Mouse (Mus musculus): ENCODE measurements at regions not wholly inside any gene's neighbourhood (a gene's known extent, or its start where the extent isn't known, plus 50 kb on each side); places are given as distances from the start of the nearest gene placed in this dataset.

DNA sequence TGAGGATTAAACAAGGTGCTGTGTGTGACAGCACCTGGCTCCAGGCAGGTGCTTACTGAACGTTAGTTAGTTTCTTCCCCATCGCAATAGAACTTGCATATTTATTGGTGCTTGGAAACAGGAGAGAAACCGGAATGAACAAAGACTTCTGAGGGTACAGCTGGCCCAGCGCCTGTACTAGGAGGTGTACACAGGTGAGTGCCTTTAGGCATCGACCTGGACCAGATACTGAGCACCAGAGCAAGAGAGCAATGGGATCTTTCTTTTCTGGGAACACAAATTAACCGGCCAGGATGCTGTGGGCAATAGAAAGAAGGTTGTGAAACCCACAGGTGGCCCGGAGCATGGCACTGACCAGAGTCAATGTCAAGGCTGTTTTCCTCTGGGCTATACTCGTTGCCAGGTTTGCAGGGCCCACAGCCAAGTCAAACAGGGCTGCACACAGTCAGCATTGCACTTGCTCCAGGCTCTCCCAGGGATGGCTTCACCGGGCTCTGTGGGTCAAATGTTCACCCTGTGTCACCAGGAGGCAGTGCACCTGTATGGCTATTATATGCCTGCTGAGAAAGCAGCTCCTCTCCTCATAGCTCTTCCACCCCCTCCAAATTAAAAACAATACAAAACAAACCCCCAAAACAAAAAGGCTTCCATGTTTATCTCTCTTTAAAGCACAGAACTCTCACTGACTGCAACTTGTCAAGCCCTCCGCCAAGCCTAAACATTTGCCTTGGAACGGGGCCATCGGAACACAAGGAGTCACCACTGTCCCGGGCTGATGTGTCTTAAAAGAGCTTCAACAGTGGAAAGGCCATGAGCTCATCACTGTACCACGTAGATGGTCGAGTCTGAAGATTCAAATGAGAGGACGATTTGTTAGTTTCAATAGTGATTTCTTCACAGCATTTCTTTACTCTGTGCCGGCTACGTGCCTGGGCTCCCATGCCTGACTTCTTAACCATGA lies 629.1 kb downstream of the Rnf144a start:
- DNase-seq (ENCODE audit: low spot score in 2 of 2), result no peak

DNA sequence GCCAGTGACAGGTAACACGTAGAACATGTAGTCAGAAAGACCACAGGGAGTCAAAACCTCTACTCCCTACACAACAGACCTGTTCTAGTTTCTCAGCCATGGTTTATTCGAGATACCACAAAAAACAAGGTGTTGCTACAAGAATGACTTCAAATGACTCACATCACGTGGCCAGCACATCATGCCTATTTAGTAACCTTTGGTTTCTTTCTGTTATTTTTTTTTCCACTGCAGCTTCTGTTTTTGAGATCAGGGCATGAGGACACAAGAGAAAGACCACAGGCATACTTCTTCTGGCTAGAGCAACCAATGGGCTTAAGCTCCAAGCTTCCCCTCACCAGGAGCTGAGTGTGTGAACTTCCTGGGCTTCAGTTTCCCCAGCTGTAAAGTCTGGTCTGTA lies 630.7 kb downstream of the Rnf144a start:
- no peak for DNase-seq (ENCODE audit: low spot score in 2 of 2)

DNA sequence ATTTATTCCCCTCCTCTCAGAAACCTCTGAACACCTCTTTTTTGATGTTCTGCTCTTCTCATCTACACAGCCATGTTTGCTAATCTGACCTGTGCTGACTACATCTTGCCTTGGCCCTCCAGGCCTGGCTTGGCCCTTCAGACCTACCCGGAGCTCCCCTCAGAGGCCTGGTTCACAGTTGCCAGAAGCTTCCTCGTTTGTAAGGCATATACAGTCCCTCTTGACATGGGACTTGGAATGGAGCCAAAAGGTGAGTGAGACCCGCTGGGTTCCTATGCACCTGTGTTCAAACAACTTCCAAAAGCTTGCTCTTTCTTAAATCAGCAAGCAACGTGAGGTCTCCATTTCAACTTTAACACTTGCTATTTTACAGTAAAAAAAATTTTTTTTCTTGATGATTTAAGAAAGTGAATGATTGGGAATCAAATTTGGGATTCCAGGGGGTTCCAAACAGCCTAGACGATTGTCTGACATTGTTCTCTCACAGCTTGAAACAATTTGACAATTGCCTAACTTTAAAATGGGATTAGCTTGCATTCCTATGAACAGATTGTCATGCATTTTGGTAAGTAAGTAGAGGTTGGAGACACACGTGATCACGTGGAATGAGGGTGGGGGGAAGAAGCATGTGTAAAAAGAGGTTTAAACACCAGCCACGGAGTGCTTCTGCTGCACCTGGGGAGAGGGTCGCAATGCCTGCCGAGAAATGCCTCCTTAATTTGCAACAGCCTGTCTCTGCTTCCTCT lies 631.9 kb downstream of the Rnf144a start:
- no peak for DNase-seq (ENCODE audit: low spot score in 2 of 2)

DNA sequence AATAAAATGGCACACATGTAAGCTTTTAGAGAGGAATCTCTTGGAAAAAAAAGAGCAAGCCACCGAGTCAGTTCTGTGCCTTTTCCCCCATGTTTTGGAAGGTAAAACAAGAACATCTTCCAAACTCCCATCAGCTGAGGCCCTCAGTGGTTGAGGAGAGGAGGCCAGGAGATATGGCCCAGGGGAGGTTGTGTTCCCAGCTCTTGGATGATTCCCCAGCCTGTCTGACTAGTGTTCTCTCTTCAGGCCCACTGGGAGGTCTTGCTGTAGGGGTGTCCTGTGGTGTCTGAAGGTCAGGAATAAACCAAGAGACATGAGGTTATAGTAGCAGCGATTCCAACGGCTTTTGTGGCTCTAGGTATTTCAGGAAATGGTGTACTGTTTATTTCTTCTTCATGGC lies 643.2 kb downstream of the Rnf144a start:
- DNase-seq (ENCODE audit: low spot score in 2 of 2), result no peak

DNA sequence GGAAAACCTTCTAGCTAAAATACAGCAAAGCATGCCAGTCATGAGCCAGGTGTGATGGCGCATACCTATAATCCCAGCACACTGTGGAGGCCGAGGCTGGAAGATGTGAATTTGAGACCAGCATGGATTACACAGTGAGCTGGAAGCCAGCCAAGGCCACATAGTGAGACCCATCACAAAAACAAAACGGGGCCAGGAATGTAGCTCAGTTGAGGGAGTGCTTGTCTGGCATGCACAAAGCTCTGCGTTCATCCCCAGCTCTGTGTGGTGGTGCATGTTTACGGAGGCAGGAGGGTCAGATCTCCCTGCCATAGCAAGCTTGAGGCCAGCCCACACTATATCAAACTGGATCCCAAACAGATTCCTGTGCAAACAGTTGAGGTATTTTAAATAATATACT lies 646.4 kb downstream of the Rnf144a start:
- DNase-seq (ENCODE audit: low spot score in 2 of 2), result no peak

DNA sequence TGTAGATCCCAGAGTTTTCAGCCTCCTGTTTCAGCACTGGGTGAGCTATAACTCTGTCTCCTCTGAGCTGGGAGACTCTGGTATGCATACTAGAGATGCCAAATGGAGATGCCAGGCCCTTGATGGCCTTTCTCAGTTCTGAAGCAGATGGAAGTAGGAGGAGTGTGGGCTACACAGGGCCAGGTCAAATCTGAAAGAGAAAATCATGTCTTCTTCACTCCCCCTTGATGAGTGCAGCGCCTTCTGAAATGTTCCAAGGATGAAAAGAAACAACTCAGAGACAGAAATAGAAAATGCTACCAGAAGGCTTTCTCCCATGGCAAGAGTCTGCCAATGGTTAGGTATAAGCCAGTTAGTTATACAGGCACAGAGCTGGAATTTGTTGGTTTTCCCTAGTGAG lies 652.0 kb downstream of the Rnf144a start:
- no peak for DNase-seq (ENCODE audit: low spot score in 2 of 2)

DNA sequence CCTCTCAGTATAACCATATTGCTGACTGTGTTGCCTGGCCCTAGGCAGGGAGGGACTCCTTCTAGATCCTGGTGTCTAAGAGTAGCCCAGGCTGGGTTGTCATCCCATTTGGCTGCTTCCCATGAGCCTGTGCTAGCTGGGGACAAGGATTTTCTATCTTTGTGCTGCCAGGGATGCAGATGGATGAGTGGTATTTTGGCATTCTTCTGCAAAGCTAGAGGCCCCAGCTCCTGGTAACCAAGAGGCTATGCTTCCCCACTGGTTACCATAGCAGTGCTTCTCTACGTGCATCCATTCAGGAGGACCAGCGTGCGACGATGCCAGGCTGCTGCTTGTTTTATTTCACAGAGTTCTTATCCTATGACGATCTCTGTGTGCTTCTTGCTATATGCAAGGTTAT lies 658.0 kb downstream of the Rnf144a start:
- DNase-seq (ENCODE audit: low spot score in 2 of 2), result no peak

DNA sequence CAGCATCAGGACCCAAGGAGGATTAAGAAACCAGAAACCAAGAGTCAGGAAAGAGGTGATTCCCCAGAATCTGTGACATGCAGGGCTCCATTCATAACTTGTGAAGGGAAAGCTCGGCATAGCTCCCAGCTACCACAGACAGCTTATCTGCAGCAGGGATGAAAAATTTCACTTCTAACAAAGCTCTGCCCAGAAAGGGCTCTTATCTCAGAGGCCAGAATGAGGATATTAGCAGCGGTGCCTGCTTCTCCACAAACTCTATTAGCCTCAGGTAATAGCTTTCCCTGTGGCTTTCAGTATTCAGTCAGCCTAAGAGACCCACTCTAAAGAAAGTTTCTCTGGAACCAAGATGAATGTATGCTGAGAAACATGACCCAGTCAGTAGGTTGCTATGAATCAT lies 636.9 kb upstream of the Id2 start:
- no peak for DNase-seq (ENCODE audit: low spot score in 2 of 2)

DNA sequence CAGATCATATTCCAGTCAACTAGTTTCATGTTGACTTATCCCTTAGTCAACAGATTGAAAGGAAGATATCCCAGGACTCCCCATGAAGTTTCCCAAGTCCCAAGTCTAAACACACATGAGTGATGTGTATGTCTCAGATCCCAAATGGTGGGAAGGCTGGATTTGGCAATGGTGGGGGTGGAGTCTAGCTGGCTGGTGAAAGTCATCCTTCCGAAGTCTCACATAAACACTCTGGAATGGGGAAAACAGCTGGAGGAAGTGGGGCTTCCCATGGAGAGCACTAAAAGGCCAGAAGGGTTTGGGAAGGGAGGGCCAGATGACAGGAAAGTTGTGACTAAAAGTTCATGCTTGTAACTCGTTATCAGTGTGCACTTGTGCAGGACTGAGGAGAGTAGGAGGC lies 628.8 kb upstream of the Id2 start:
- no peak for DNase-seq (ENCODE audit: low spot score in 2 of 2)

DNA sequence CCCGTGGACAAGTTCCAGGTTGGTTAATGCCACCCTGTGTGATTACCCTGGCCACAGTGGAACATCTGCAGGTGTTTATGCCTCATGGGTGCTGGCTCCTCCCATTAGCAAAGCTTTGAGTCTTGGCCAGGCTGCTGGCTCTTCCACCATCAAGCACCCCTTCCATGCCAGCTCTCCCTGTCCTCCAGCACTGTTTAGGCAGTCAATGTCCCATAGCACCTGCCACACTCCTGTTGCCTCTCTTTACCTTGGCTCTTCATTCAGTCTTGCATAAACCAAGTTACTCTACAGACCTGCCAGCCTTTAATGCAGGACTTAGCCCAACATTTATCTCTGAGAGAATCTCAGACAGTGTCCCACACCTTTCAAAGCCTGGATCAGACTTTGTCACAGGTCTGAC lies 614.2 kb upstream of the Id2 start:
- no peak for DNase-seq (ENCODE audit: low spot score in 2 of 2)

DNA sequence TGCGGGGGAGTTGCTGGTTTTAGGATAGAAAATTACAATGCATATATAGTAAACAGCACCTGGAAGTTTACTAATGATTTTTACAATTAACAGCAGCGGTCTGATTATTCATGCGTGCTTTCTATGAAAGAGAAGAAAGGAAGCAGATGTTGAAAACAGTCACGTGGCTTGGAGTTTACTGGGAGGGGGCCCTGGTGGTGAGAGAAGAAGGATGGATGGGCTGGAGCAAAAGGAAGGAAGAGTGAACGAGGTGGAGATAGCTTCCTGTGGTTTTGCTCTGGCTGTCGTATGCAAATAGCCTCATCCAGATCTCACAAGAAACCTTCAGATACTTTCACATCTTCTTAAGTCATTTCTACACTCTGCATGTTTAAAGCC lies 606.1 kb upstream of the Id2 start:
- DNase-seq (ENCODE audit: low spot score in 2 of 2), result no peak

DNA sequence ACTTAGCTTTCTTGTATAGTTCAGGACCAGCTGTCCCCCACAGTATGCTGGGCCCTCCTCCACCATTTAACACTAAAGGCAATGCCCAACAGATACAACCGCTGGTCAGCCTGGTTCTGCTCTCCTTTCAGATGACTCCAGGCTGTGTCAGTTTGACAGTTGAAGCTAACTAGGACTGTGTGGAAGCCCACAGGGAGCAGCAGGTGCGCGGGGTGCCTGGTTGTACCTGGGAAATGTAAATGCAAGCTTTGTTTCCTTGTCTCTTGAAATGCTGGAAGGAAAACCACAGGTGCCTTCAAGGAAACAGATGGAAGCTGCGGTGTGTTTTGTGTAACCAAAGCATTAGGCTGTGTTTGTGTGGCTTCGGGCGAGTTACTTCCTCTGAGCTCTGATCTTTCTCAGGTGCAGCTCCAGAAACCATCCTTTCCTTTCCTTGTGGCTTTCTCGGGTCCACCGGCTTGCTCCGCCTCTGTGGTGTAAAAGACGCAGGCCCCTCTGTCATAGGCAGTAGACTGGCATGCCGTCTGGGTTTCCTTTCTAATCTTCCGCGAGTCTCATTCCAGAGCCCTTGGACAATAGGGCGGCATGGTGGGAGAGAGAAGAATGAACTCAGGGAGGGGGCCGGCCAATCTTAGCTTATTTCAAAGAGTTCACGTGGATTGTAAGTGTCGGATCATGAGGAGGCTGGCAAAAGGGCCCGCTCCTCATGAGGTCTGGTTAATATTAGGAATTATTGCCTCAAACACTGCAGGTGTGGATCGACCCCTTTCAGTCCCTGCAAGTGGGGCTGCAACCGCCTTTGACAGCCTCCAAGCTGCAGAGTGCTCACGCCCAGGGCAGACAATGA lies 605.5 kb upstream of the Id2 start:
- no peak for DNase-seq (ENCODE audit: low spot score in 2 of 2)

DNA sequence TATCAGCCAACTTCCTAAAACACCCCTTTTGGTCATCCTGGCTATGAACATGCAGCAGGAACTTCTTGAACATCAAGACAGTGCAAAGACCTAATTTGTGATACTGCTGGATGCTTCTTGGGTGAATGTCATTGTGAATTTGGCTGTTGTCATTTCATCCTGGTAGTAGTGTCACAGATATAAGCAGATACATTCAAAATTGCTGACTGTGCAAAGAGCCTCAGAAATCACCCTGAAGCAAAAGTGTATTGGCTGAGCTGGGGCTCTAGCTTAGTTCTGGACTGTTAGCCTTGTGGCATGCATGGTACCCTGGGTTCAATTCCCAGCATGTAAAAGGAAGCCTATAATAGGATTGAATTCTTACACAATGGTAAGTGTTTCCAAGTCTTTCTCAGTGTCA lies 590.1 kb upstream of the Id2 start:
- DNase-seq (ENCODE audit: low spot score in 2 of 2), result no peak

DNA sequence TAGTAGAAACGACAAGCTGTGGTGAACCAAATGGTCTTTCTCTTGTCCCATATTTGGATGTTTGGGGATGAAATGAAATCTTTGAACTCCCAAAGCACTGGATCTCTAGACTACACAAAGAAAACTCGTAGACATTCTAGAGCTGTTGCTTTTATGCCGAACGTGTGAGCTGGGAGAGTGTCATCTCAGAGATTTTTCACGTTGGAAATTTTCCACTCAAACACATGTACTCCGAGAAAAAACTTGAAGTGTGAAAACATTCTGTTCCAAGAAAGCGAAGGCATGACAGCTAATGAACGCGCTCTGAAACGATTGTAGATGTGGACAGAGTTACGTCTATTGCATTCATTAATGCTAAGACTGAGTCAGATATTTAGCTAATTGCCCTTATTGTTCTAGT lies 579.7 kb upstream of the Id2 start:
- DNase-seq (ENCODE audit: low spot score in 2 of 2), result no peak

DNA sequence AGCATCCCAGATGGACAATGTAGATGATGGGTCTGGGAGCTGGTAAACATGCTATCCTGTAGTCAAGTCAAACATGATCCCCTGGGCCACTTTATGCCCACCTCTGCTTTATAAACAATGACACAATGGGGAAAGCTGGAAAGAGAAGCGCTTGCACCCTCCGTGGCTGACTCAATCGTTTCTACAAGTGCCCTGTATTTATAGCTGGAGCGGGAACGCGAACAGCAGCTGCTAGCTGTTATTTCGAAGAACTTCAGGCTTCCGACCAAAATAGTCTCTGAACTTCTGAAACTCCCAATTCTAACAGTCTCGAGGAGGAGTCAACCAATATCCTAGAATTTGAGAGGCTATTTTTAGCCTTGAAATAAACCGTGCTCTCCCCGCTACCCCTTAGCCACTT lies 571.4 kb upstream of the Id2 start:
- DNase-seq (ENCODE audit: low spot score in 2 of 2), result no peak

DNA sequence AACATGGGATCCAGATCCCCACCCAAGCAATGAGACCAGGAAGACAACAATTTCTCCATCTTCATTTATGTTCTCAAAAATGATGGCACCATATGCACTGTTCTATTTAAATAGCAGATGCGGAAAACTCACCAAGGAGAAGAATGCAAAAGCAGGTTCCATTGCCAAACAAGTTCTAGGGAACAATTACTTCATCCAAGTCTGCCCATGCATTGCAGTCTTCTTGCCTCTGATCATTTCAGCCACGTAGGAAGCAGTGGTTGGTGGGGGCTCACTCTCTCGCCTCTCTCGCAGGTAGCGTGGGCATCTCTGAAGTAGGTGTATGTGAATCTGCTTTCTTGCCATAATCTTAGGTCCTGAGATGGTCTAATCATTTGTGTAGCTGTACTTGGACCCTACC lies 557.5 kb upstream of the Id2 start:
- no peak for DNase-seq (ENCODE audit: low spot score in 2 of 2)

DNA sequence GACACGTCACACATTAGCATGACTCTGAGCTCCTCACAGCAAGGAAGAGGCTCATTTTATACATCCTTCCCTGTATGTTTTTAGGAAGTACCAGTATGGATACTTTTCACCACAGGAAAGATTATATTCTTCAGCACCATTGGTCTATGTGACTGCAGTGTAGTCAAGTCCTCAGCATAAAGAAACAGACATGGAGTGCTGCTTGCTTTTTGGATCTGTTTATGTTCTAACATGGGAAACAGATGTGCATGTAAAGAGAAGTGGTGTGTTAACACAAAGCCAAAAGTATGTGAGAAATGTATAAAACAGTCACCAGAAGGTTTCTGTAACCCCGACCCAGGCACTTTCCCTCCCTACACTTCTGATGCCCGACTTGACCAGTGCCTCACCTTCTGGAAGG lies 553.3 kb upstream of the Id2 start:
- DNase-seq (ENCODE audit: low spot score in 2 of 2), result no peak

DNA sequence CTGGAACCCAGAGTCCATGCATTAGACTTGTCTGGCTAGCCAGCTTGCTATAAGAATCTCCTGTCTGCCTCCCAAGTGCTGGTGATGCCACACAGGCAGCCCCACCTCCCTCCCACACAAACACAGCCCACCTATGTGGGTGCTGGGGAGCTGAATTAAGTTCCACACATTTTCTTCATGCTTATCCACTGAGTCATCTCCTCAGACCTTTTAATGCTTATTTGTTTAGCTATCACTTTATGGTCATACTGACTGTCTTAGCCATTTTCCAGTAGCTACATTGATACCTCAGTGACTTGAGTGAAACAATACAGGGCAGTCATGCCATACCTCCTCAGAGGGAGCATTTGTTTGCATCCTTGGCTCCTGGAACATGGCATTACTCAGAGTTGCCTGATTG lies 531.1 kb upstream of the Id2 start:
- no peak for DNase-seq (ENCODE audit: low spot score in 2 of 2)

DNA sequence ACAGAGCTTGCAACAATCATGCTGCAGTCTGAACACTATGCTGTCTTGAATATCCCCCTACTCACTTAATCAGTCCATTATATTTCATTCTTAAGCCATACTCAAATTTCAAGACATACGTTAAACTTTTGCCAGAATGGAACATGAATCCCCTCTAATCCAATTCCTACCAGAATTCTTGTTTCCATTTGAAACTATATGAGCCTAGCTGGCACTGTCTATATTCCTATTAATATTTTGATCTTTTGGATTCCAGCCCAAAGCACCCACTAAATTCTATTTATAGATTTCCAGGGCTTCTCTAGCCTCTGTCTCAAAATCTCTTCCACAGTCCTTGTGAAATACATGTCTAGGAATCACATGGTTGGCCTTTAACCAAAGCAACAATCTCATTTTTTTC lies 528.9 kb upstream of the Id2 start:
- DNase-seq (ENCODE audit: low spot score in 2 of 2), result no peak

DNA sequence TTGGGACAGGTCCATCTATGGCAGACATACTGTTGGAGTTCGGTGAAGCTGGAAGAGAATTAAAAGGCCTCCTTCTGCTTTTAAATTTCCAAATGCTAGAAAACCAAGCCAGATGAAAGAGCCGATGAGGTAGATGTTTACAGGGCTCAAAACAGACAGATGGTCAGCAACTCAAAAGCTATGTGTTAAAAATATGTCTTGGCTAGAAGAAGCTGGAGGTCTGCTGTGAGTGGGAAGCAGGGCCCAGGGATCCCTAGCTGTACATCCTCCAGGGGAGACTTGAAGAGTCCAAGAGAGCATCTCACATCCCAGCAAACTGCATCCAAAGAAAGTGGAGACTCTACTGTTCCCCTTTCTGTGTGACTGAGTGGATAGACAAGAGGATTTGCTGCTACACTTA lies 526.5 kb upstream of the Id2 start:
- DNase-seq (ENCODE audit: low spot score in 2 of 2), result no peak

DNA sequence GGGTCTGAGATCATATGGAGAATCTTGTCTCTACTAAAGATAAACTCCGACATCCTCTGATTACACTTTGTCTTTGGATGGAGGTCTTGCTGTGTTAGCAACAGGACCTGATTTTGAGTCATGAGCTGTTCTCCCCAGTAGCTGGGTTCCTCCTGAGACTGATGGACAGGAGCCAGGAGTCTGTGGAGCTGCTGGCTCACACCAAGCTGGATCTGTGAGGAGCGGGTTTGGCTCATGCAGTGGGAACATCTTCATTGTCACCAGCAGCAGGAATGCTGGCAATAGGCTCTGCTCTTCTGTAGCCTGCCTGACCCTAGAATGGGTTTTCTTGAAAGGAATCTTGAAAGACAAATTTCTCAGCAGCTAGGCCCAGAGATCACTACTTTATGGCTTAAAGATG lies 524.2 kb upstream of the Id2 start:
- no peak for DNase-seq (ENCODE audit: low spot score in 2 of 2)

DNA sequence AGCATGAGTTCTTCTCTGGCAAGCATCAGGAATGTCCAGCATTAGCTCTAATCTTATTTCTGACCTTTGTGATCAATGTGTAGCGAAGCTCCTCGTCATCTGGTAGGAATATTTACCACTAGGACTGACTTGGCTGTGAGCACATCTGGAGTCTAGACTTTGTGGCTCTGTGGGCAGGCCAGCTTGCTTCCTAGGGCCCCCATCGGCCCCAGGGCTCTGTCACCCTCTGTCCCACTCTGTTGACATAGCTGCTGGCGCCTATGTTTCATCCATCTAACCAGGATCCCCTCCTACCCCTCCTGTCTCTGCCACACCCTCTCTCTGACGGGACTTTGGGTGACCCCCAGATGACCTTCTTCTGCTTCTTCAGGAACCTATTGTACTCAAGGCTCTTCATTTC lies 520.6 kb upstream of the Id2 start:
- DNase-seq (ENCODE audit: low spot score in 2 of 2), result no peak
